Mouse (Mus musculus) megakaryocyte, embryonic 14.5 days (primary cell): ENCODE results near the gene Thap12. TPM values are rescaled to one million over a fixed set of nuclear protein-coding genes. Genes with fewer than 3 reads are reported as not detected.

Source experiments
- H3K27me3 ChIP-seq: replicated peaks from 2 replicates; pipeline ENCODE3; 2012; ENCODE audit warnings: inconsistent platforms
- H3K36me3 ChIP-seq: replicated peaks from 2 replicates; pipeline ENCODE3; 2012; ENCODE audit warnings: low read length, inconsistent platforms, mixed read lengths
- H3K4me1 ChIP-seq: 2 replicates; pipeline ENCODE4 v1.6.1; 2012; ENCODE audit warnings: inconsistent platforms
- H3K4me3 ChIP-seq: replicated peaks from 2 replicates; pipeline ENCODE3; 2012; ENCODE audit warnings: moderate library complexity, mild to moderate bottlenecking, inconsistent platforms
- H3K9me3 ChIP-seq: 2 replicates; pipeline ENCODE4 v1.6.1; 2012; ENCODE audit warnings: inconsistent platforms
- FLI1 ChIP-seq: IDR thresholded peaks from 2 replicates; pipeline ENCODE4 v1.6.1; 2012; ENCODE audit warnings: low read length, inconsistent platforms, mixed read lengths
- GATA1 ChIP-seq: IDR thresholded peaks from 3 replicates; pipeline ENCODE4 v1.6.1; 2012; ENCODE audit warnings: mixed read lengths, low read length, inconsistent platforms, borderline replicate concordance
- polyA plus RNA-seq: library from polyadenylated mRNA; stranded (reverse); fragments of >175 nt; gene quantifications from 2 replicates; pipeline ENCODE4 v1.2.3, GENCODE M21; 2012; ENCODE audit warnings: low replicate concordance; ENCODE audit not compliant: insufficient read depth

The Thap12 gene
- polyA plus RNA-seq, 1 experiment: 2.0 TPM

GRCm38 (mm10) chr7:98740363-98740762 is 37.5 kb downstream of the Thap12 start:
- H3K9me3 ChIP-seq: no peaks in the 10 kb centered on the region
- TF ChIP-seq GATA1: no peak
- no peak for TF ChIP-seq FLI1
- peaks cover 89% of the 10 kb centered on the region for H3K27me3 ChIP-seq

GRCm38 (mm10) chr7:98743312-98743711 is 40.4 kb downstream of the Thap12 start:
- no peak for TF ChIP-seq FLI1
- Histone ChIP-seq H3K4me3 (no peak overlapping the region), H3K36me3 (no peaks in the 10 kb centered on the region), H3K4me1 (peaks cover 22% of the 10 kb centered on the region), H3K27me3 (peaks cover 90% of the 10 kb centered on the region), H3K9me3 (no peaks in the 10 kb centered on the region)

More at GRCm38 (mm10) chr7:98740363-98740762, 37.5 kb downstream of the Thap12 start:
- peaks cover 16% of the 10 kb centered on the region for H3K4me1 ChIP-seq
- no peak overlapping the region for H3K4me3 ChIP-seq
- H3K36me3 ChIP-seq: no peaks in the 10 kb centered on the region

DNA sequence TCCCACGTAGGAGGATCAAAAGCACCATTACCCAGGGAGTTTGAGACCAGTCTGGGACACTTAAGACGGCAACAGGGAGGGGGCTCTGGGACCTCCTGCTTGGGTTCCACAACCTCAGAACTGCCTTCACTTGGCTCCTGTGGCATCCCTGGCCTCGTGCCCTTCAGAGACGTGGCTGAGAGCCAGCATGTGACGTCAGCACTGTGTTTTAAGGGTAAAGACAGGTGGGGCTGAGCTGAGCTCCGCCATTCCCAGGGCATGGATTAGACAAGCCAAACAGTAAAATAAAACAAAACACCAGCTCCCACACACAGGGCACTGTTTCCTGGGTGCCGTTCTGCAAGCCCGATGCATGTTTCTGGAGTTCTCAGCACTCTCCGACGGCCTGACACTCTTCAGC is 47.5 kb downstream of the Thap12 start:
- TF ChIP-seq GATA1 (no peak), FLI1 (no peak)
- H3K4me3 ChIP-seq: no peak overlapping the region
- H3K4me1 ChIP-seq: peaks cover 9% of the 10 kb centered on the region
- H3K27me3 ChIP-seq: peaks cover 94% of the 10 kb centered on the region
- no peaks in the 10 kb centered on the region for H3K9me3 ChIP-seq
- H3K36me3 ChIP-seq: no peaks in the 10 kb centered on the region

DNA sequence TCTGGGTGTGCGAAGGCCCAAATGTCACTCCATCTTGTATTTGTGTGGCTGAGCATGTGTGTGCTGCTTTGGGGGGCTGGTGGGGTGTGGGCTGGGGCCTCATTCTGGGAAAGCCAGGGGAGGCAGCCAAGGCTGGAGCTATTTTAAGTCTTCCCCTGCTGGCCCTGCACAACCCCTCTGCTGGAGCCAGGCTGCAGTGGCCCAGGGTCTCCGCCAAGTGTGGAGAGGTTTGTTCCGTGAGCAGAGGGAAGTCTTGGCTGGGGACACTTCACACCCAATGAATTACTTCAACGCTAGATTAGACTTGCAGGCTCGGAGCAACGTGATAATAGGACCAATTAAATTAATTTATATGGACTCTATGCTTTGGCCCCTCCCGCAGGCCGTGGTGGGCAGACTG is 49.8 kb downstream of the Thap12 start:
- Histone ChIP-seq H3K36me3 (no peaks in the 10 kb centered on the region), H3K9me3 (no peaks in the 10 kb centered on the region), H3K4me3 (no peak overlapping the region), H3K27me3 (peaks cover 95% of the 10 kb centered on the region), H3K4me1 (peaks cover 1% of the 10 kb centered on the region)
- TF ChIP-seq FLI1 (no peak), GATA1 (no peak)

DNA sequence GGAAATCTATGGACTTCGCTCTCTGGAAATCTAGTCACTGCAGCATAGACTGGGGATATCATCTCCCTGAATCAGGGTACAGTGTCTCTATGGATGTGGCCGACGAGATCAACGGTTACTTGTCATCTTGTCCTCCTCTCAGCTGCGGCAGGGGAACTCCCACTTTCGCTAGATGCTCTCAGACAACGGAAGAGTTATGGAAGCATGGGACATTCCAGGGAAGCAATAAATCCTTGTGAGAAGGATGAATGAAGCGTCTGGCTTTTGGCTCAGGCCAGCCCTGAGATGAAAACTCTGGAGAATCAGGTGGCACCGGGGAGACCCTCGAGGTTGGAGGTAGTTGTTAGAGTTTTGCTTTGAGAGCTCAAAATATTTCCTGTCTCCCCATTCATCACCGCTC is 53.1 kb downstream of the Thap12 start:
- Histone ChIP-seq H3K4me3 (no peak overlapping the region), H3K4me1 (no peaks in the 10 kb centered on the region), H3K9me3 (0 out of 2 replicates have a peak, but pooled peaks cover 2% of the 10 kb centered on the region), H3K36me3 (no peaks in the 10 kb centered on the region), H3K27me3 (peaks cover 89% of the 10 kb centered on the region)
- TF ChIP-seq FLI1: no peak
- TF ChIP-seq GATA1: no peak

GRCm38 (mm10) chr7:98756556-98756955 is 53.7 kb downstream of the Thap12 start:
- H3K4me3 ChIP-seq: no peak overlapping the region
- no peaks in the 10 kb centered on the region for H3K4me1 ChIP-seq
- H3K27me3 ChIP-seq: peaks cover 84% of the 10 kb centered on the region
- H3K36me3 ChIP-seq: no peaks in the 10 kb centered on the region
- 0 out of 2 replicates have a peak, but pooled peaks cover 2% of the 10 kb centered on the region for H3K9me3 ChIP-seq
- no peak for TF ChIP-seq GATA1
- TF ChIP-seq FLI1: no peak

- no peak for TF ChIP-seq GATA1
- TF ChIP-seq FLI1: no peak
- no peaks in the 10 kb centered on the region for H3K36me3 ChIP-seq
- H3K4me3 ChIP-seq: no peak overlapping the region
- peaks cover 75% of the 10 kb centered on the region for H3K27me3 ChIP-seq
- no peaks in the 10 kb centered on the region for H3K4me1 ChIP-seq
- peaks cover 18% of the 10 kb centered on the region for H3K9me3 ChIP-seq
These were observed 57.2 kb downstream of the Thap12 start for GRCm38 (mm10) chr7:98760126-98760525.

- H3K27me3 ChIP-seq: peaks cover 67% of the 10 kb centered on the region
- TF ChIP-seq FLI1 (no peak), GATA1 (no peak)
These were observed 61.0 kb downstream of the Thap12 start for GRCm38 (mm10) chr7:98763911-98764310.

GRCm38 (mm10) chr7:98767261-98767660 is 64.4 kb downstream of the Thap12 start:
- H3K4me1 ChIP-seq: peaks cover 9% of the 10 kb centered on the region

More at GRCm38 (mm10) chr7:98763911-98764310, 61.0 kb downstream of the Thap12 start:
- H3K4me3 ChIP-seq: no peak overlapping the region
- no peaks in the 10 kb centered on the region for H3K4me1 ChIP-seq
- no peaks in the 10 kb centered on the region for H3K36me3 ChIP-seq
- H3K9me3 ChIP-seq: peaks cover 26% of the 10 kb centered on the region

More at GRCm38 (mm10) chr7:98767261-98767660, 64.4 kb downstream of the Thap12 start:
- peaks cover 20% of the 10 kb centered on the region for H3K9me3 ChIP-seq
- peaks cover 71% of the 10 kb centered on the region for H3K27me3 ChIP-seq
- H3K36me3 ChIP-seq: no peaks in the 10 kb centered on the region
- TF ChIP-seq GATA1 (no peak), FLI1 (no peak)
- no peak overlapping the region for H3K4me3 ChIP-seq

Other genes starting within 250 kb of the Thap12 start
- 28.6 and 53.0 TPM in 2 replicates for gene Lrrc32, start 213.8 kb upstream of the Thap12 start, polyA plus RNA-seq
- 2.4 and 2.9 TPM in 2 replicates for gene Emsy, start 46.3 kb upstream of the Thap12 start, polyA plus RNA-seq
- gene Wnt11, start 132.0 kb downstream of the Thap12 start, polyA plus RNA-seq: 1.6 and 9.0 TPM in 2 replicates